Mouse (Mus musculus): ENCODE data around the gene Acp6.

DNA sequence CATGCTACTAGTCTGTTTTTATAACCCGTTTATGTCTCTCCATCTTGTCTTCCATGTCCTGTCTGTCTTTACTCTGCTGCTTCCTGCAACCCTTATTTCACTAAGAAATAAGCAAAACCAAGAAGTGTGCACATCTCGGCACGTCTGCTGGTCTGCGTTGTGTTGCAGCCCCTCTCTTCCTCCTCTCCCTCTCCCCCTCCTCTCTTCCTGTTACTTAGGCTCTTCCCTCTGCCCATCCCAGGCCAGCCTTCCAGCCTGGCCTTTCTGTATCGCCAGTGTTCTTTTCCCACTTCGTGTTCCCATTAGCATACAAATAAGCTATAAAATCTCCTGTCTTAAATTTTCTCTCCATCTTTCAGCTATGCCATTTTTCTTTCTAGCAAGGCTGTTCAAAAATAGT, 21.9 kb downstream of the Acp6 start:
- TF ChIP-seq CTCF (IDR thresholded peaks at IDR 0.05; ENCODE audit: insufficient read depth, low read length), result no peak
- TF ChIP-seq POLR2A (IDR thresholded peaks at IDR 0.05; ENCODE audit: borderline replicate concordance, extremely low read depth, low read depth, low read length), result no peak

All from lung, adult 2 months (tissue).